Mouse (Mus musculus): Measurements from ENCODE around the gene Amy2a2. TPM values are rescaled to one million over a fixed set of nuclear protein-coding genes. Genes with fewer than 3 reads are reported as not detected.
"Not testable (repeated sequence)": the region's sequence is repeated elsewhere in the genome, so short reads cannot be mapped to it uniquely, and the experiment has no call there.

The Amy2a2 gene
- total RNA-seq (2022): not detected

DNA sequence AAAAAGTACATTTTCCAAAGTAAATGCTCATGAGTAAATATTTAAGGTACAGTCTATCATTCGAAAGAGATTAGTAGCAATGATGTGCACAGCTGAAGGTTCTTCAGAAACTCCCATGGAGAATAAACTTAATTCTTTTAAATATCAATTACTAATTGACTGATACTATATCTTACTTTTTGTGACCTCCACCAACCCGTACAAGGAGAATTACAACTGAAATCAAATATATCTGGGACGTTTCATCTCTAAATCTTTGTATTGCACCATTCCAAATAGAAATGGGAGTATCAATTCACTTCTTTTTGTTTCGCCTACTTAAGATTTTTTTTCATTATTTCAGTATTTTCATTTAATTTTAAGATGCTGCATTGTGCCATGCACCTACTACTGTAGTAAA, at the start of gene Amy2a2:
Gene Amy2a2, minus strand, starts transcription at position 101 of the 400 bp plus-strand sequence.
- not testable (repeated sequence) for DNase-seq (ENCODE audit: low spot score)

DNA sequence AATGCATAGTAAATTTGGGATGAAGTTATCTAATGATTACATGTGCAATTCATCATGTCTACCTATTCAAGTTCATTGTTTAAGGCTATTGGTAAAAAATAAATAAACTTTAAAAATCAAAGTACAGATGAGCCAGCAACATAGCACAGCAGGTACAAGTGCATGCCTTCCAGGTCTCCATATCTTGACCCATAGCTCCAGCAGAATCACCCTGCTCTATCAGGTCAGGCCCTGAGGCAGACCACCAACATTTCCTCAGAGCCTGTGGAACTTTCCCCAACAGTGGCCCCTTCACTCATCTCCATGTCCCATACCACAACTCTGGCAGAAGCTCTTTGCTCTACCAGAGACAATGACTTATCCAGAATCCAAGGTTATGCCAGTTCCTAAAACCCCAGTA, 11.0 kb downstream of the Amy2a2 start:
- DNase-seq (ENCODE audit: low spot score): not testable (repeated sequence)

DNA sequence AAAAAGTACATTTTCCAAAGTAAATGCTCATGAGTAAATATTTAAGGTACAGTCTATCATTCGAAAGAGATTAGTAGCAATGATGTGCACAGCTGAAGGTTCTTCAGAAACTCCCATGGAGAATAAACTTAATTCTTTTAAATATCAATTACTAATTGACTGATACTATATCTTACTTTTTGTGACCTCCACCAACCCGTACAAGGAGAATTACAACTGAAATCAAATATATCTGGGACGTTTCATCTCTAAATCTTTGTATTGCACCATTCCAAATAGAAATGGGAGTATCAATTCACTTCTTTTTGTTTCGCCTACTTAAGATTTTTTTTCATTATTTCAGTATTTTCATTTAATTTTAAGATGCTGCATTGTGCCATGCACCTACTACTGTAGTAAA, 32.5 kb downstream of the Amy2a2 start, which contains the start of gene Amy2a3:
Gene Amy2a3, minus strand, starts transcription at position 101 of the 400 bp plus-strand sequence.
- not testable (repeated sequence) for DNase-seq (ENCODE audit: low spot score)

DNA sequence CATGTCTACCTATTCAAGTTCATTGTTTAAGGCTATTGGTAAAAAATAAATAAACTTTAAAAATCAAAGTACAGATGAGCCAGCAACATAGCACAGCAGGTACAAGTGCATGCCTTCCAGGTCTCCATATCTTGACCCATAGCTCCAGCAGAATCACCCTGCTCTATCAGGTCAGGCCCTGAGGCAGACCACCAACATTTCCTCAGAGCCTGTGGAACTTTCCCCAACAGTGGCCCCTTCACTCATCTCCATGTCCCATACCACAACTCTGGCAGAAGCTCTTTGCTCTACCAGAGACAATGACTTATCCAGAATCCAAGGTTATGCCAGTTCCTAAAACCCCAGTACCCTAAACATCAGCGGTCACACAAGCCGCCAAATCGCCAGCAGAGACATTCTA, 43.5 kb downstream of the Amy2a2 start:
- DNase-seq (ENCODE audit: low spot score): not testable (repeated sequence)

Other genes starting within 250 kb of the Amy2a2 start
- not detected for gene Amy2a5, start 97.8 kb downstream of the Amy2a2 start, total RNA-seq (2022)
- gene Amy2a4, start 65.2 kb downstream of the Amy2a2 start, total RNA-seq (2022): not detected
- not detected for gene Amy2a3, start 32.6 kb downstream of the Amy2a2 start, total RNA-seq (2022)
- not detected for gene Amy2a1, start 175.8 kb upstream of the Amy2a2 start, total RNA-seq (2022)

Measured in heart, adult 8-10 months (tissue).